Mouse (Mus musculus) kidney, adult 2 months (tissue): ENCODE measurements at regions not wholly inside any gene's neighbourhood (a gene's known extent, or its start where the extent isn't known, plus 50 kb on each side); places are given as distances from the start of the nearest gene placed in this dataset.

Source experiments
- CTCF ChIP-seq: fragments of 200-500 bp; conservative IDR thresholded peaks from 2 replicates; pipeline ENCODE4 v1.5.1; 2011; ENCODE audit warnings: low read depth, mild to moderate bottlenecking, control low read depth, low read length, moderate library complexity, mixed read lengths; ENCODE audit not compliant: insufficient read depth, insufficient read length
- POLR2A ChIP-seq: fragments of 200-500 bp; IDR thresholded peaks from one replicate; pipeline ENCODE4 v1.6.1; 2011; ENCODE audit warnings: low read depth, low read length, control low read depth

GRCm38 (mm10) chr10:38908277-38908676 is 57.0 kb upstream of the Lama4 start:
- TF ChIP-seq POLR2A (no peak), CTCF (no peak)
